Mouse (Mus musculus) right cerebral cortex, postnatal 36 days (tissue): Measurements from ENCODE around the gene Hist1h2bf.
"Not testable (repeated sequence)": the region's sequence is repeated elsewhere in the genome, so short reads cannot be mapped to it uniquely, and the experiment has no call there.

Experiments used
- DNase-seq, 2 experiments: peaks; one replicate each; pipeline ENCODE4 v3.0.0; 2022; ENCODE audit warnings: low spot score in 2 of 2, mixed read lengths in 1 of 2

Hist1h2bf gene

DNA sequence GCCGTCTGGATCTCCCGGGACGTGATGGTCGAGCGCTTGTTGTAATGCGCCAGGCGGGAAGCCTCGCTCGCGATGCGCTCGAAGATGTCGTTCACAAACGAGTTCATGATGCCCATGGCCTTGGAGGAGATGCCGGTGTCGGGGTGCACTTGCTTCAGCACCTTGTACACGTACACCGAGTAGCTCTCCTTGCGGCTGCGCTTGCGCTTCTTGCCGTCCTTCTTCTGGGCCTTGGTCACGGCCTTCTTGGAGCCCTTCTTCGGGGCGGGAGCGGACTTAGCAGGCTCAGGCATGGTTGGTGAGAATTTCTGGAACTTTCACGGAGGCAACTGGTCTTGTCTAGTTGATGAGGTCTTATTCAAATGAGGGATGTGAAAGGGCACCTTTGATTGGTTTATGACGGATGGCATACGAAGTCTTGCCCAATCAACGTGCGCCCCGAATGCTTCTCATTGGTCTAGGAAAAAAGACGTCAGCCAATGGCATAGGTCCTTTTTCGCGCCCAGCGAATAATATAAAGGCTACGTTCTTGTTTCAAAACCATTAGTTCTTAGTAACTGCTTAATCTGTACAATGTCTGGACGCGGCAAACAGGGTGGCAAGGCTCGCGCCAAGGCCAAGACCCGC, at the start of gene Hist1h2bf, which contains the start of gene Hist1h2ad:
Hist1h2bf (minus strand) TSS at position 299 of the 627 bp plus-strand sequence.
Hist1h2ad (plus strand) TSS at position 484 of the 627 bp plus-strand sequence.
- peak; percentile 95 to 97 for DNase-seq

DNA sequence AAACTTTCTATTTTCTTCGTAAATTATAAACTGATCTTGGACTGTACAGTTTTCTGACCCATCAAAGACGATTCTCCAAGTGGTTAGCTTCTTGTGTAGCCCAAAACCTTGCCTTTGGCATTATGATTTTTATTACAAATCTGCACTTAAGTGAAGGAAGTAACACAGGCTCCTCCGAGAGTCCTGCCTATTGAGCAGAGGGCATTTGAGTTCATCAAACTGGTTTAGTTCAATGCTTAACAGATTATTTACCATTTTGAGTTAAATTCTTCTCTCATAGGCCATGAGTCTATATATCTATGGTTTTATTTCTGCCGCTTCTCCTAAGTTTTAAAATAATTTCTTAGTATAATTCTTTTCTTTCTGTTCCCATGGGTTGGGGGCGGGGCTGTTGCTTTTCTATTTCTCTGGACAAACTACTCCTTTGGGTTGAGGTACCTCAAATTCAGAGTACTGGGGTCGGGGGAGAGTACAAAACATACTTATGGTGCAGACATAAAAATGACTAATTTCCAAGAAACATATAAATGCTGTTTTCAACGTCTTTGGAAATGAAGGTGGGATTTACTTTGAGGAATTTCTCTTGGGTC, 49.0 kb upstream of the Hist1h2bf start:
- DNase-seq, result no peak

DNA sequence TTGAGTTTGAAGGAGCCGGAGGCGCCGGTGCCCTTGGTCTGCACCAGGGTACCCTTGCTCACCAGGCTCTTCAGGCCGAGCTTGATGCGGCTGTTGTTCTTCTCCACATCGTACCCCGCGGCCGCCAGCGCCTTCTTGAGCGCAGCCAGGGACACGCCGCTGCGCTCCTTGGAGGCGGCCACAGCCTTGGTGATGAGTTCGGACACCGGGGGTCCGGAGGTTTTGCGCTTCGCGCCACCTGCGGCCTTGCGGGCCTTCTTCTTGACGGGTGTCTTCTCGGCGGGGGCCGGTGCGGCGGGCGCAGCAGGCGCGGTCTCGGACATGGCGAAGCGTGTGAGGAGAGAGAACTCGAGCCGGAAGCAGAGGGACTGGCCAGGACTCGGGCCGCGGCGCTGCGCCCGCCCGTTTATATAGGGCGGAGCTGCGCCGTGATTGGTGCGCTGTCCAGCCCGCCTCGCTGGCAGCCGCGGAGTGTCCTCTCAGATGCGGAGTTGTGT, 48.2 kb upstream of the Hist1h2bf start, which contains the start of gene Hist1h1e:
Hist1h1e (minus strand) TSS at position 384 of the 497 bp plus-strand sequence.
- peak; percentile 83 to 84 for DNase-seq

DNA sequence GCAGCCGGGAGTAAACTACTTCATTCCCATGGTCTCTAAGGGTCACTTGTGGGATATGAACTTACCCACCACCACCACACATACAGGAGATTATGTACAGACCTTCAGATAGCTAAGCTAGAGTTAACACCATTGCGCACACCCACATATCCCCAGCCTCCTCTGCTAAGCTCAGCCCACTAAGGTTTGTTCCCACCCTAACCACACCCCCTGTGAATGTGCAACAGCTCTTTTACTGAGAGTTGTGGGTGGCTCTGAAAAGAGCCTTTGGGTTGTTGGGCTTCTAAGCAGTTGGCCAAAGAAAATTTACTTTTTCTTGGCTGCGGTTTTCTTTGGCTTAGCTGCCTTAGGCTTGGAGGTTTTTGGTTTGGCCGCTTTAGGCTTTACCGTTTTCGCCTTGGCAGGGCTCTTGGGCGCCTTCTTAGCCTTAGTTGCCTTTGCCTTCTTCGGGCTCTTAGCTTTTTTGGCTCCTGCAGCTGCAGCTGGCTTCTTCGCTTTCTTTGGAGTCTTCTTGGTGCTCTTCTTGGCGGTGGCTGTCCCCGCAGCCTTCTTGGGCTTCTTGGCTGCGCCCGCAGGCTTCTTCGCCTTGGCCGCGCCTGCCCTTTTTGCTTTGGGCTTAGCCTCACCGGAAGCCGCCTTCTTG, 47.7 kb upstream of the Hist1h2bf start:
- DNase-seq, result peak; percentile 47 to 80

DNA sequence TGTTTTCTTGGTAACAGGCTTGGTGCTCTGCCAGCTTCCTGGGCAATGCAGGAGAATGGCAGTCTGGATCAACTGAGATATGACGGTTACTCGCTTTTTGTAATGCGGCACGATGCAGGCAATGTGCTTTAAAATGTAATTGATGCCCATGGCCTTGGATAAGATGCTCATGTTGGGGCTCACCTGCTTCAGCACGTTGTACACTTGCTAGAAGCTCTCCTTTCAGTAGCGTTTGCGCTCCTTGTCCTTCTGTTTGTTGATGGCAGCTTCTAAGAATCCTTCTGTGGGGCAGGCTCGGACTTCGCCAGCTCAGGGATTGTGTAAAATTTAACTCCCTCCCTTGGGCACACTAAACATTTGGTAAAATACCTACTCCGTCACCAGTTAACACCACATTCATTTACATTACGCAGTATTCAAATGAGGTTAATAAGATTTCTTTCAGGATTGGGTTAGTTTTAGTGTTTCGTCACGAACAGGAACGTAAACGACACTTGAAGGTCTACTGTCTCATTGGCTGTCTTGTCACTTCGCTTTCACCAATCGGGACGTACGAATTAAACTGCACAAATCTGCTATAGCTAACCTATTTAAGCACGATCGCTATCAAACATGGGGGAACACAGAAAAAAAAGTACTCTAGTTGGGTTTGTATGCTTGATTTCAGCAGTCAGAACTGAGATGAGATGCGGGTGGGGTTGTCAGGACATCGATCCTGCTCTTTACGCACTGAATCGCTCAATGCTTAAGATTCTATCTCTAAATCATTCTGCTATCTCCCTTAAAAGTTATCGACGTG, 46.9 kb upstream of the Hist1h2bf start, which contains the start of gene Hist1h2be:
Hist1h2be (minus strand) TSS at position 392 of the 799 bp plus-strand sequence.
- DNase-seq, result peak; percentile 57 to 83

DNA sequence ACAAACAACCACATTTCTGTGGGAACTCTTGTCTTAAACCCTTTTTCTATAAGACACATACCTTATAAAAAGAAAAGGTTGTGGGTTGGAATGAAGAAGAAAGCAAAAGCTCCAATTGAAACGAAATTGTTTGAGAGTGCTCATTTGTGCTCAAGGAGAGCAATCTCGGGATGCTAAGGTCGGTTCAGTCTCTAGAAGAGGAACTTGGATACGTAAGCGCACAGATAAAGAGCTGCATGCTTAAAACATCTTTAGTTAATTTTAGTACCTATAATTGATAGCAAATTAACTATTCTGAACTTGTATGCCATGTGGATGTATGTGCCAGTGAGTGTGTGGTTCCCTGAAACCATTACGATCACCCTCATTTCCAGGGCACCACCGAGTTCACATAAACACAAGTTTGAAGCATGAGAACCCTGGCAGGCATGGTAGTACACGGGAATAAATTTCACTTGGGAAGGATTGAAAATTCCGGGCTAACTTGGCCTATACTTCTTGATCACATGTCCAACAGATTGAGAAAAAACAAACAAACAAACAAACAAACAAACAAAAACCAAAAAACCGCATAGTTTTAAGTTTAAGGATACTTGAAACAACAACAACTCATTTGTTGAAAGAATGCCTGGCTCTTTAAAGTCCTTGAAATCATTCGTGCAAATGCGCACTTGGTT, 46.2 kb upstream of the Hist1h2bf start:
- DNase-seq, result no peak

DNA sequence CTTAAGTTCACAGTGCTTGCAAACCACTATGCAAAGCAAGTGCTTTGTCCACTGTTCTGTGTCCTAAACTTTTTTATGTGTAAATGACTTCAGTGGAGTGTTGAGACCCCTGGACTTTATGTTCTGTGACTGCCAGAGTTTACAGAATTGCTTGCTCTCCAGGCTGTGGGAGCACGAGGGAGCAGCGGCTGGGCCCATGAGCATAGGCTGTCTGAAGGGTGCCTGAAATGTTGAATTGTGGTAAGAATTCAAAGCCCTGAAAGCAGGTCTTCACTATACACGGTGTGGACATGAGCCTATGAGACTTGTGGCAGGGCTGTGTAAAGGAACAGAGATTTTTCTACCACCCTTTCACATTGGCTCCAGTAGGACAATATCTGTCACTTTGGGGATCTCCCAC, 37.6 kb upstream of the Hist1h2bf start:
- DNase-seq, result no peak

DNA sequence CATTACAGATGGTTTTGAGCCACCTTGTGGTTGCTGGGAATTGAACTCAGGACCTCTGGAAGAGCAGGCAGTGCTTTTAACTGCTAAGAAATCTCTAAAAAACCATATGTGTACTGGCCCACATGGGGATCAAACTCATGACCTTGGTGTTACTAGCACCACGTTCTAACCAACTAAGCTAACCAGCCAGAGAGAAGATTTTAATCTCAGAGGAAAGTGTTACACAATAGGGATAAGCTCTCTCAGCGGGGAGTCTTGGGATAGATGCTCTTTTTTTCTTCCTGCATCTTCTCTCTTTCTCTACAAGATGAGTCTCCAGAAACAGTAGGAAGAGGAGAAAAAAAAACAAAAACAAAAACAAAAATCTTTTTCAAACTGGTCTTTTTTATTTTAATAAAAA, 36.4 kb upstream of the Hist1h2bf start:
- DNase-seq, result no peak

DNA sequence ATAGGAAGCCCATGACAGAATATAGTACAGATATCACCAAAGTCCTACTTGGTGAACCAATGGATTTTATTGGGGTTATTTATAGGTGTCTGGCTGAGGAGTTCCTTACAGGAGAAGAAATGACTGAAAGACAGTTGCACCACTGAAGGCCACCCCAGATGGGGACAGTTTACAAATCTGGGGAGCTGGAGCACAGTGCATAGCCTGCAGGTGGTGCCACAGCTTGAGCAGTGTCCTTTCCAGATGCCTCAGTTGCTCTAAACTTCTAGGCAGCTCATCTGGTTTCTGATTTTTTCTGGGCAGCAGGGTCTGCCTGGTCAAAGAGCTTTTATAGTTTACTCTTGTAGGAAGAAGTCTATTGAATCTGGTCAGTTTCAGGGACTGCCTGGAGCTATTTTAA, 35.8 kb upstream of the Hist1h2bf start:
- DNase-seq, result no peak

DNA sequence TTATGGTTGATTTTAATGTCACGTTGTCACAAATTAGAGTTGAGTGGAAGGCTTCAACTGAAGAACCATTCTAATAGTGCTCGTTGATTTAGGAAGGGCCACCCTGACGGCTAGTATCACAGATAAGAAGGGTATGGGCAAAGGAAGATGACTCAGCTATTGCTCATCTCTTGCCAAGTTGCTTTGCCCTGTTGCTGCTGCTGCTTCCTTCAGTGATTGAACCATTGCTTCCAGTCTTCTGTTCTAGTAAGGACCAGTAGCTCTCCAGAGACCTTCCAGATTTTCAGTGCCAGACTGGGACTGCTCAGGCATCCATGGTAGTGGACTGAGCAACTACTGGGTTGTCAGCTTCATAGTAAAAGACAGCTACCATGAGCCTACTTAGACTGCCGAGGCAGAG, 35.2 kb upstream of the Hist1h2bf start:
- DNase-seq, result no peak

DNA sequence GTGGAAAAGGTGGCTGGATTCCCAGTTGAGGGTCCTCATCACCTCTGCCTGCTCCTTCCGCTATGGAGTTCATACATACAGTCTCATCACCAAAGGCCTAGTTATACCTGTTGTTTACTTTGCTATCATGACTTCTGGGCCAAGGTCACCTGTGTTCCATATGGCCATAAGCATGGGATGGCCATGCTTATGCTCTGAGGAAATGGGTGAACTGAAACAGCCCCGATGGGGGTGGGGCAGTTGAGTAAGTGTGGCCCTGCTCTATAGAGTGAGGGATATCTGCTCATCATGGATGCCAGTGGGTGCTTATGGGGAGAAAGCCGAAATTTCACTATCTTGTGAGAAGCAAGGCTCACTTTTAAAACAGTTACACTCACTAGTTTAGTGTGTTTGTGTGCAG, 31.1 kb upstream of the Hist1h2bf start:
- no peak for DNase-seq

DNA sequence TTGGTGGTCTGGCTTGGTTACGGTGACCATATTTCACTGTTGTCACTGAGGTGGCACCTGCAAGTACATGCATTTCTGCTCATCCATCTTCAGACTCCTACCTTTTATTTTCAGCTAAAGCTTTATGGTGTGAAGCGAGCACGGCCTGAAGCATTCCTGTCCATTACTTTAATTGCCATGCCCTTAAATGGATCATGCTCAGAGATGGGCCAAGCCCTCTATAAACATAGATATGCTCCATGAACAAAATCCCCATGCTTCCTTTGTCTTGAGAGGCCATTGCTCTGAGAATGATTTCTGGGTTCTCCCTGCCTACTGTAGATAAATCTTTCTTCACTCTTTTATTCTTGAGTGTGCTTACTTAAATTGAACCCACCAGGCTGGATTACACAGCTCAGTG, 30.5 kb upstream of the Hist1h2bf start:
- no peak for DNase-seq

DNA sequence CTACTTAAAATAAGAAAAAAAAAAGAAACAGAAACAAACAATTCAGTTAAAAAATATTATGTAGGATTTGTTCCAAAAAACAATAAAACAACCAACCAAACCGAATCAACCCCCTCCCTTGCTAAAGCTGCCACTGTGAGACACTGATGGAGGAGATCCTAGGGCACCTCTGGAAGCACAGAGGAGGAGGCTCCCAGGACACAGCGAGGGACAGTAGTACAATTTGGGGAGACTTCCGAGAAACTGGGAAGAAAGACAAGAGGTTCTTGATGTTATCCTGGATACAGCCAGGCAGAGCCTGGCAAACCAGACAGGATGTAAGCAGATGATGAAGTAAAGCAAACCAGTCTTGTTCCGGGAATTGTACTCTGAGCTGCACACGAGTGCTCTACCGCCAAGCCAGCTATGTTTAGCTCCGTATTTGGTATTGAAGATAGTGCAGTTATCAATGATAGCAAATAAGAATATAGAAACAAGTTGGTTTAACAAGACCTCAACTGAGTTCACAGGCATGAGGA, 29.2 kb upstream of the Hist1h2bf start:
- DNase-seq, result no peak

DNA sequence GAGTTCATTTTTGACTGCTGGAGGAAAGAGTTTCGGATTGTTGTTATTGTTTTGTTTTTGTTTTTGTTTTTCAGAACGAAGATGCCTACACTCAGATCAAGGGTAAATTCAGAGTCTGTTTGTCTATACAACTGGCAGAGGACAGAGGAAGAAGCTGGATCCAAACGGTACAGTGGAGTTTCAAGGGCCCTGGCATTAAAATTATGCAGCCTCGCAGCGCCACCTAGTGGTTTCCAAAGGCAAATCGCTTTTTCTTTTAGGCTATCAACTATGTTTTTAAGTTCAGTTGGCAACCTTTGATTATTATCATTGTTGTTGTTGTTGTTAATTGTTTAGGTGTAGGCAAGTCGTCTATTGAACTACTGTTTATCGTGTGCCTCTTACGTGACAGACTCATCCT, 24.0 kb upstream of the Hist1h2bf start:
- DNase-seq, result no peak

DNA sequence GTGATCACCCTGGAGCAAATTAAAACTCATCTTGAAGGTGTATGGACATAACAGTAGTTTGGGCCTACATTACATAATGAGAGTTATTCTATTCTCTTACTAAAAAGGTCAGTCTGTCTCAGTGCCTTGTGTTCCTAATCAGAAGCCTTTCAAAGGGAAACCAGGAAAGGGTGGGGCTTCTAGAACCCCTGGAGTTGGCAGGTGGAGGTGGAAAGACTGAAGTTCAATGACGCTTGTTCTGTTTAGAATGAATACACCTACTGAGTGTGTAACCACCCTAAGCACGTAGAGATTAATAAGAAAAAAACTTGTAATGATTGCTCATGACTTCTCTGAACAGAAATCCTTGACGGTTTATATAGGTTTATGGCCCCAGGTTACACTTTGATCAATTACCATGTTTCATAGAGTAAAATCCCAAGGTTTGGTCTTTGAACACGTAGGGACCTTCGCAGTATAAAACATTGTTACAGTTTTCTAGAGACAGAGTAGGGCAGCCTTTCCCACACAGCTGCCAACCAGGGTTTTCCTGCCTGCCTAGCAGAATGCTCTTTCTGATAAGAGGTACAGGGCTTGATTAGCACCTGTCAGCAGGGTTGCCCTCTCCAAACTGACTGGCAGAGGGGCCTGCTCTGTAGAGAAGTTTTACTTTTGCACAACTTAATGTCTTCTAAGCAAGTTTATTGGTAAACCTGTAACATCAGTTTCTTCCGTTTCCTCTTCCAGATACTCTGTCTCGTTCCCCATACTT, 21.8 kb upstream of the Hist1h2bf start:
- no peak for DNase-seq

DNA sequence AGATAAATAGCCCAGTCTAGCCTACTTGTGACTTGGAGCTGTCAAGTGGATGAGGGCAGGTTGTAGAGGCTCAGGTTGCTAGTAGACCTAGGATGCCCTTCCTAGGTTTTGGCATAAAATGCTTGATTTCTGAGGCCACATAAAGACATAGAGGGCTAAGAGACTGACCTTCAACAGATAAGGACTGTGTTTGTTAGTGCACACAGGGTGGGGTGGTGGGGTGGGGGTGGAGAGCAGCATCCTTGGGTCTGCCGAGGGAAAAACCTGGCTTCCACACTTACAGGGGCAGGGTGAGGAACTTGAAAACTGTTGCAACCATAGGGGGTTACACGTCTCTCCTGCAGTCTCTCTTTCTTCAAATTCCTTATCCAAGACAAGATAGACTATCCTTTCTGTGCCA, 21.2 kb upstream of the Hist1h2bf start:
- DNase-seq, result no peak

DNA sequence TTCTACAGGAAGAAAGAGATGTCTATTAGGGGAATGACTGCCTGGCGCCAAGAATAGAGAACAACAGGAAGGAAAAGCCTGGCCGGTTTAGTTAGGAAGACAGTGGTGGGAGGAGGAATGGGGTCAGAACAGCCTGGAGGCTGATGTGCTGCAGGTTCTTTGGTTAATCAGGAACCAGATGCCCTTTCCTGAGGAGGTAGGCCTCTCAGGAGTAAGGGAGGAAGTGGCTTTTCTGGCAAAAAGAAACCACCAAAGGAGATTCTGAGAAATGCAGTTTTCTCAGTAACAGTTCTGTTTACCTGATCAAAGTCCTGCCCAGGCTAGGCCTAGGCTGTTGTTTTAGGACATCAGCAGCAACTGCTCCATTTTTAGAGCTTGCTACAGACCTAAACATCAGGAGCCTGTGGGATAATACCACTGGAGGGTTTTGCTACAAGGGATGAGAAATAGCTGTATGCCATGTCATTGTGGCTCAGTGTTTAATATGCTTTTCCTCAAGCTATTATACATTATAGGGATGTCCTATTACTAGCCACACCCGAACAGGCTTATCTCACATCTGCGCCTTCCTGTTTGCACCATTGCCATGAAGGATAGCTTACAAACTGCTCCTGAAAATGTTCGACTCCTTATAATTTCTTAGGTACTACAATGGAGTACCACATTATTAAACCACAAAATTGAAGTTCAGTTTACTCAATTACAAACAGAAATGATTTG, 19.2 kb upstream of the Hist1h2bf start:
- DNase-seq, result no peak

DNA sequence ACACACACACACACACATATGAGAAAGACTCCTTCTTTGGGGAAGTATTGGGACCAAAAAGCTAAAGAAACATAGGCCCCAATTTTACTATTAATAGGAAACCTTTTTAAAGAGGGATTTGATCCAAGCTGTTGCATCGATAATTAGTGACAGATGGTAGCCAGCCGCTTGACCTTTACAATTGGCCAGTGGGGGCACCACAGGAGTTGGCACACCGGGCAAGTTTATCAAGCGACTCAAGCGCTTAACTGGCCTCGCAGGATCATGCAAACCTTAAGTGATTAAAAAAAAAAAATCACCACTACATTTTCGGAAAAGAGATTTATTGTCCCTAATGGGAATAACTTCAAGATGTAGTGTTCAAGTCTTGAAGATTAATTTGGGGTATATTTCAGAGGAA, 18.6 kb upstream of the Hist1h2bf start:
- DNase-seq, result no peak

DNA sequence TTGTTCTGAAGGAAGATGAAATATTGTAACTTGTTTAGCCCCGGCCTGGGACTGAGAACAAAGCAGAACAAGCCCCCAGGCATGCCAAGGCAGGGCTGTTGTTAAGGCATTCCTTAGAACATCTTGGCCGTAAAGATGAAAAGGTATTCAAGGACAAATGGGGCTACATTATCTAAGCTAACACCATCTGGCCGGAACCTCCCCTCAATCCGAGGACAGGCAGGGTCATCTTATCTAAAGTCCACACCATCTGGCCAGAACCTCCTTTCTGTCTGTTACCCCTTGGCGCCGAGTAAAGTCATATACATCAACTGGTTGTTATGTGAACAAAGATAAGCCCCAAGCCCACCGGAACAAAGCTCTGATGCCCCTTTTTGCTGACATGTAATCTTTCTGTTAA, 17.9 kb upstream of the Hist1h2bf start:
- DNase-seq, result not testable (repeated sequence)

DNA sequence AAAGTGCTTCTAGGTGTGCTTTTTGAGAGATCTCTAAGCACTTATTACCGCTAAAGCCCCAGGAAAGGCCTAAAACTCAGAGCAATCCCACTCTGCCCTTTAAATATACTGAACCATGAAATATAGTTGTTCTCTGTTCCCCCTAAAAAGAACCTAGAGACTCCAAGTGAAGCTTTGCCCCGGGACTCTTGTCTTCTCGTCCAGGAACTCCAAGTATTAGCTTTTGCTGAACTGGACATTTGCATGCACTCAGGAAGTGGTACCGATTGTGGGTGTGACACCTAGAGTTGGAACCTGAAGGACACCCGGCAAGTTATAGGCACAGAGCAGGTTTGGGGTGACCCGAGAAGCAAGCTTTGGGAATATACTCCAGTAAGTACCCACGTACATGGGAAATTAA, 17.2 kb upstream of the Hist1h2bf start:
- no peak for DNase-seq
